Mouse (Mus musculus) spleen, adult 2 months (tissue): ENCODE measurements around the gene Il4ra.

Experiments used
- CTCF ChIP-seq: fragments of 200-500 bp; IDR thresholded peaks from 2 replicates; pipeline ENCODE4 v1.5.1; 2011; ENCODE audit warnings: mild to moderate bottlenecking, inconsistent platforms; ENCODE audit not compliant: insufficient read depth, insufficient read length, insufficient replicate concordance; ENCODE audit errors: extremely low read depth
- POLR2A ChIP-seq: fragments of 200-500 bp; IDR thresholded peaks from 2 replicates; pipeline ENCODE4 v1.6.1; 2011; ENCODE audit warnings: low read depth, low read length, inconsistent platforms

DNA sequence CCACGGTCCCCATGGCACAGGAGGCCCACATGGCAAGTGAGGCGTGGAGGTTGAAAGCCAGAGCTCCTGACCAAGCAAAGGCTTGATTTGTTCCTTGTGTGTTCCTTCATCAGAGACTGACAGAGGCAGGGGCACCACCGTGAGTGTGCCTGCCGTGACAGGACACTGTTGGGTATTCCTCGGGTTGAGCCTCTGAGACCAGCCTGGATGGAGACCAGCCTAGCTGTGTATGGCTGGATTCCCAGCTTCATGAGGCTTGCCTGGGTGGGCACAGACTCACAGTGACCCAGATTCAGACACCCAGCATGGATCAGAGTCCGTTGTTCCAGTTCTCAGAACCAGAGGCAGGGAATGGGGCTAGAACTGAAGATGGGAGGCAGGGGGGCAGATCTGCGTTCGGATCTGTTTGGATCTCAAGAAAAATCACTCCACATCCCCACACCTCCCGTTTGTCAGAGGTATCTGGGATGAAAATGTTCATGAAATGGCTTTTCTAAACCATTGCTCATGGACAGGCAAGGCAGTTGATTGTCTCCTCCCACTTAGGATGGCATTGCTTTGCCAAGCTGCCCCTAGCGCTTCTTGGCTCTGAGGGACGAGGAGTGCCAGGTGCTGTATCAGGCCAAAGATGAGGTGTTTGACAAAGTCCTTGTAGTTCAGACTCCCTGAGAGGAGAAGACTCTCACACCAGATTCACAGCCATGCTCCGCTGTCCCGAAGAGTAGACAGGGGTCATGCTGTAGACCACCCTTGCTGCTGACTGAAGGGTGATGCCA is 1.9 kb downstream of the Il4ra start:
- no peak for TF ChIP-seq CTCF
- no peak for TF ChIP-seq POLR2A
